Mouse (Mus musculus): ENCODE data around the gene BC055324. TPM values are rescaled to one million over a fixed set of nuclear protein-coding genes. Genes with fewer than 3 reads are reported as not detected.

The BC055324 gene
- polyA plus RNA-seq (2012; ENCODE audit: low replicate concordance) = 0.55 and 1.1 TPM in 2 replicates

GRCm38 (mm10) chr1:163994721-163995608, at the start of gene BC055324, which contains the start of gene Mettl18:
Gene BC055324 (minus strand): TSS chr1:163994796.
Gene Mettl18 (plus strand): TSS chr1:163994889.

GRCm38 (mm10) chr1:163928846-163929245, 65.8 kb downstream of the BC055324 start, which contains the start of gene Scyl3:
Gene Scyl3 (plus strand): TSS chr1:163929100.

Other genes with a start within 250 kb of the BC055324 start
- 0.40 and 1.4 TPM in 2 replicates for gene Kifap3, start 215.2 kb downstream of the BC055324 start, polyA plus RNA-seq (2012; ENCODE audit: low replicate concordance)
- 6.8 and 8.1 TPM in 2 replicates for gene Scyl3, start 65.7 kb downstream of the BC055324 start, polyA plus RNA-seq (2012; ENCODE audit: low replicate concordance)
- gene Mettl18, start 93 bp upstream of the BC055324 start, polyA plus RNA-seq (2012; ENCODE audit: low replicate concordance) = 0.25 and 0.61 TPM in 2 replicates
- gene Sele, start 53.4 kb upstream of the BC055324 start, polyA plus RNA-seq (2012; ENCODE audit: low replicate concordance) = 0.03 TPM in 1 of 2 replicates, not detected in the other
- 42.7 and 130 TPM in 2 replicates for gene Sell, start 67.2 kb upstream of the BC055324 start, polyA plus RNA-seq (2012; ENCODE audit: low replicate concordance)
- 0.59 and 0.88 TPM in 2 replicates for gene Selp, start 120.5 kb upstream of the BC055324 start, polyA plus RNA-seq (2012; ENCODE audit: low replicate concordance)
- gene F5, start 157.0 kb upstream of the BC055324 start, polyA plus RNA-seq (2012; ENCODE audit: low replicate concordance) = 0.75 and 0.79 TPM in 2 replicates

Data from hematopoietic multipotent progenitor cell, adult 10-12 weeks (in vitro differentiated cells).